Mouse (Mus musculus): Measurements from ENCODE around the gene Gkap1. TPM values are rescaled to one million over a fixed set of nuclear protein-coding genes. Genes with fewer than 3 reads are reported as not detected.

Gkap1 gene
- polyA plus RNA-seq, 1 experiment from 2014 or later = 14.8 TPM

DNA sequence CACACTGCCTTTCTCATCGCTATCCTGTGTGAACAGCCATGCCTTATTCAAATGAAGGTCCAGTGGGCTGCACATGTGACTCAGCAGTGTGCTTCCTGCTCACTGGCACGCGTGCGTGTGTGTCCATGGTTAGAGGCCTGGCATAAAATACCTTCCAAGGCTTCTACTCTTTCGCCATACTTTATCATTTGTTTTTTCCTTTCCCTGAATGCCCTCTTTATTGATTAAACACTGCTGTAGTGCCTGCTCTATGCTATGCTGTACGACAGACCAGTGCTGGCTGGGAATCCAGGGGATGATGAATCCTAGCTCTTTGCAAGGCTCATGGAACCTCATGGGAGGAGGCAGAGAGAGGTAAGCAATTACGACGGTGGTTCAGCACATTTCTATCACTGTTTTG, 43.4 kb downstream of the Gkap1 start:
- Histone ChIP-seq H3K4me2 (replicated peaks; ENCODE audit: low read depth) (no peak overlapping the region), H3K4me1 (replicated peaks; ENCODE audit: control insufficient read depth, insufficient read depth) (no peaks in the 10 kb centered on the region), H3K36me3 (ENCODE audit: control insufficient read depth, insufficient read depth, low read length) (no peaks in the 10 kb centered on the region), H3K27ac (replicated peaks) (no peak overlapping the region), H3K9ac (ENCODE audit: low read length) (no peak overlapping the region), H3K4me3 (ENCODE audit: low read depth, low read length) (no peak overlapping the region), H3K27me3 (ENCODE audit: control insufficient read depth, insufficient read depth, low read length) (no peaks in the 10 kb centered on the region), H3K9me3 (ENCODE audit: control insufficient read depth, low read length) (no peaks in the 10 kb centered on the region)
- no peak for TF ChIP-seq CTCF (IDR thresholded peaks at IDR 0.05; ENCODE audit: low read depth)
- TF ChIP-seq EP300 (optimal IDR thresholded peaks at IDR 0.05) = no peak
- DNase-seq (ENCODE audit: low spot score) (no peak), ATAC-seq (ENCODE audit: low FRiP score, low TSS enrichment) (no peak)
- 85% methylated on average over 8 of the region's 8 CpGs for WGBS

DNA sequence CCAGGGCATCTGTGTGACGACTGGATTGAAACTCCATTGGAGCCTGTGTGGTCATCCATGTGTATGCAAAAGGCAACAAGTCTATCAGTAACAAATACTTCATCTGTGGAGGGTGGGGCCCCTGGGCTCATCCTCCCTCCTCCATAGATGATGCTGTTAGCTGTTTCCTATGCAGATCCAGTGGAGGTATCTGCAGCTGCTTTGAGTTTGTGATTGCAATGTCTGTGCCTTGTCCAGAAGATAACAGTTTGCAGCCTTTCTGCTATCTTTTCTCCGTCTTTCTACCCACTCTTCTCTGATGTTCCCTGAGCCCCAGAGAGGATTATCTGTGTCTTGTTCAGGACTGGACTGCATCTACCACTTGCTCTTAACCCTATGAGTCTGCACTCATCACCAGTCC, 46.9 kb downstream of the Gkap1 start:
- WGBS = 77% methylated on average over 2 of the region's 2 CpGs
- no peak for DNase-seq (ENCODE audit: low spot score)
- TF ChIP-seq CTCF (IDR thresholded peaks at IDR 0.05; ENCODE audit: low read depth) = no peak
- no peak for TF ChIP-seq EP300 (optimal IDR thresholded peaks at IDR 0.05)
- no peaks in the 10 kb centered on the region for H3K36me3 ChIP-seq (ENCODE audit: control insufficient read depth, insufficient read depth, low read length)
- H3K9me3 ChIP-seq (ENCODE audit: control insufficient read depth, low read length) = no peaks in the 10 kb centered on the region
- H3K27ac ChIP-seq (replicated peaks) = no peak overlapping the region
- H3K4me3 ChIP-seq (ENCODE audit: low read depth, low read length) = no peak overlapping the region
- ATAC-seq (ENCODE audit: low FRiP score, low TSS enrichment) = no peak
- H3K27me3 ChIP-seq (ENCODE audit: control insufficient read depth, insufficient read depth, low read length) = no peaks in the 10 kb centered on the region
- no peaks in the 10 kb centered on the region for H3K4me1 ChIP-seq (replicated peaks; ENCODE audit: control insufficient read depth, insufficient read depth)
- no peak overlapping the region for H3K4me2 ChIP-seq (replicated peaks; ENCODE audit: low read depth)
- no peak overlapping the region for H3K9ac ChIP-seq (ENCODE audit: low read length)

DNA sequence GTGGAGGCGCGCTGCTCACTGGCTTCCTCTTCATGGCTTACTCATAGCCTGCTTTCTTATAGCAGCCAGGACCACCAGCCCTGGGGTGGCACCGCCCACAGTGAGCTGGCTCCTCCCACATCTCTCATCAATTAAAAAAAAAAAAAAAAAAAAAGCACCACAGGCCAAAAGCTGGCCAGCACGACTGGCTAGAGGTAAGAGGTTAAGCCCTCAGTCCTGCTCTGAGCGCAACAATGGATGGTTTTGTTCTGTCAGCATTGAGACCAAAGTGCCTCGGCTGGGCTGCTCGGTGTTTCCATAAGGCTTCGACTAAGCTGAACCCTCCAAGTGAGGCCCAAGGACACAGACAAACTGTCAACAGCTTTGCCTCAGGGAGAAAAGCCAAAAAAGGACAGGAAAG, 49.8 kb downstream of the Gkap1 start:
- no peak overlapping the region for H3K9ac ChIP-seq (ENCODE audit: low read length)
- no peaks in the 10 kb centered on the region for H3K9me3 ChIP-seq (ENCODE audit: control insufficient read depth, low read length)
- H3K27ac ChIP-seq (replicated peaks) = no peak overlapping the region
- no peaks in the 10 kb centered on the region for H3K36me3 ChIP-seq (ENCODE audit: control insufficient read depth, insufficient read depth, low read length)
- H3K4me3 ChIP-seq (ENCODE audit: low read depth, low read length) = no peak overlapping the region
- DNase-seq (ENCODE audit: low spot score) (no peak), ATAC-seq (ENCODE audit: low FRiP score, low TSS enrichment) (no peak)
- TF ChIP-seq CTCF (IDR thresholded peaks at IDR 0.05; ENCODE audit: low read depth) = no peak
- TF ChIP-seq EP300 (optimal IDR thresholded peaks at IDR 0.05) = no peak
- no peaks in the 10 kb centered on the region for H3K4me1 ChIP-seq (replicated peaks; ENCODE audit: control insufficient read depth, insufficient read depth)
- H3K27me3 ChIP-seq (ENCODE audit: control insufficient read depth, insufficient read depth, low read length) = no peaks in the 10 kb centered on the region
- WGBS = 68% methylated on average over 8 of the region's 8 CpGs
- no peak overlapping the region for H3K4me2 ChIP-seq (replicated peaks; ENCODE audit: low read depth)

DNA sequence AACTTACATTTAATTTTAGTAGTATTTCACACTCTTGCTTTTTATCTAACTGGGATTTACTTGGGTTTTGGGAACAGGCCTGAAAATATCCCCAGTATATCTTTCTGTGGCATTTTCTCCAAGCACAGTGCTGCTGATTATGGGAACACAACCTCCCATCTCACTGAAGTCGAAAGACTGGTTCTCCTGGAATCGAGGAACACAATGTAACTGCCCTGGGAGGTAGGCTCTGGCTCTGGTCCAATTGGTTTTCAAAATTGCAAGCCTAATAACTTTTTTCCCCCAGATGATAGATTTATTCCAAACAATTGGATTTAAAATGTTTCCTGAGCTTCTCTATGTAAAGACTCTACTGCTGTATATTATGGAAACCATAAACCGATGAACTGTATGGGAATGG, 55.3 kb downstream of the Gkap1 start:
- H3K9me3 ChIP-seq (ENCODE audit: control insufficient read depth, low read length) = no peaks in the 10 kb centered on the region
- no peak overlapping the region for H3K9ac ChIP-seq (ENCODE audit: low read length)
- H3K27me3 ChIP-seq (ENCODE audit: control insufficient read depth, insufficient read depth, low read length) = no peaks in the 10 kb centered on the region
- DNase-seq (ENCODE audit: low spot score) (peak; percentile 53), ATAC-seq (ENCODE audit: low FRiP score, low TSS enrichment) (no peak)
- no peak overlapping the region for H3K4me2 ChIP-seq (replicated peaks; ENCODE audit: low read depth)
- 0 out of 2 replicates have a peak overlapping the region, but pooled peaks have one; percentile 24 for H3K27ac ChIP-seq (replicated peaks)
- no peak overlapping the region for H3K4me3 ChIP-seq (ENCODE audit: low read depth, low read length)
- no peaks in the 10 kb centered on the region for H3K4me1 ChIP-seq (replicated peaks; ENCODE audit: control insufficient read depth, insufficient read depth)
- no peak for TF ChIP-seq EP300 (optimal IDR thresholded peaks at IDR 0.05)
- no peak for TF ChIP-seq CTCF (IDR thresholded peaks at IDR 0.05; ENCODE audit: low read depth)
- no peaks in the 10 kb centered on the region for H3K36me3 ChIP-seq (ENCODE audit: control insufficient read depth, insufficient read depth, low read length)
- WGBS = 34% methylated on average over 3 of the region's 3 CpGs

DNA sequence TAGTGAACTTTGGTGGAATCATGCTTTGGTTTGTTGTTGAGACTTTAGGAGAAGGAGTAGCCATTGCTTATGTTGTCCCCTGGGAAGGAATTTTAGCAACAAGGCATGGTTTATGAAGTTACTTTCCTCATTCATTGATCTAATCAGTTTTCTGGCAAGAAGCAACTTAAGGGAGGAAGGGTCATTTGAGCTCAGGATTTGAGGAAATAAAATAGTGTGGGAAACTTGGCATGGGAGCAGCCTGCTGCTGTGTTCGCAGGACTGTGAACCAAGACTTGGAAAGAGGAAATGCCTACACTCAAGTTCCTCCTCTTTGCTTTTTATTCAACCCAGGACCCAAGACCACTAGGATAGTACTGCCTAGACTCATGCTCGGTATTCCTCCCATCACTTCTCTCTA, 58.0 kb downstream of the Gkap1 start:
- H3K27ac ChIP-seq (replicated peaks) = no peak overlapping the region
- no peaks in the 10 kb centered on the region for H3K9me3 ChIP-seq (ENCODE audit: control insufficient read depth, low read length)
- TF ChIP-seq EP300 (optimal IDR thresholded peaks at IDR 0.05) (no peak), CTCF (IDR thresholded peaks at IDR 0.05; ENCODE audit: low read depth) (no peak)
- DNase-seq (ENCODE audit: low spot score) (no peak), ATAC-seq (ENCODE audit: low FRiP score, low TSS enrichment) (no peak)
- no peaks in the 10 kb centered on the region for H3K27me3 ChIP-seq (ENCODE audit: control insufficient read depth, insufficient read depth, low read length)
- H3K4me1 ChIP-seq (replicated peaks; ENCODE audit: control insufficient read depth, insufficient read depth) = no peaks in the 10 kb centered on the region; the same call in 1 of the 2 replicates
- 89% methylated on average over 2 of the region's 2 CpGs for WGBS
- H3K4me3 ChIP-seq (ENCODE audit: low read depth, low read length) = no peak overlapping the region
- H3K4me2 ChIP-seq (replicated peaks; ENCODE audit: low read depth) = no peak overlapping the region
- no peaks in the 10 kb centered on the region for H3K36me3 ChIP-seq (ENCODE audit: control insufficient read depth, insufficient read depth, low read length)
- no peak overlapping the region for H3K9ac ChIP-seq (ENCODE audit: low read length)

DNA sequence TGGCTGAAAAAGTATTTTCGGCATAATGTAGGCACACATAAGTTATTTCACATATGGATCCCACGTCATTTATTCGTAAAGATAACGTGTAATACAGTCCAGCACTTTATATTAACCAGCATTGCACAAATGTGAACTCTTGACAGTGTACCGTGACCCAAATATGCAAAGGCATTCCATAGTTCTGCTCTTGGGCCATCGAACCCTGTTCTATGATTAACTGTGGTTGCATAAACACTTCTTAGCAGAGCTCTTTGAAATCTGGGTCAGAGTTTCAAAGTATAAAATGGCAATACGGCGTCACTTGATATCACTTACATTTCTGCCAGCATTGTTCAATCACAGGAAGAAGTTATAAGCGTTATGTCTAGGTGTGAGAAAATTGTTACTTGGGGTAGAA, 59.1 kb downstream of the Gkap1 start:
- DNase-seq (ENCODE audit: low spot score) = no peak
- peak overlapping the region; percentile 94 for H3K27ac ChIP-seq (replicated peaks)

More for the DNA sequence above, 59.1 kb downstream of the Gkap1 start:
- Histone ChIP-seq H3K27me3 (ENCODE audit: control insufficient read depth, insufficient read depth, low read length) (no peaks in the 10 kb centered on the region), H3K9ac (ENCODE audit: low read length) (peak overlapping the region; percentile 98; the same call in 1 of the 2 replicates), H3K4me1 (replicated peaks; ENCODE audit: control insufficient read depth, insufficient read depth) (no peaks in the 10 kb centered on the region; the same call in 1 of the 2 replicates), H3K36me3 (ENCODE audit: control insufficient read depth, insufficient read depth, low read length) (no peaks in the 10 kb centered on the region), H3K9me3 (ENCODE audit: control insufficient read depth, low read length) (no peaks in the 10 kb centered on the region), H3K4me2 (replicated peaks; ENCODE audit: low read depth) (peak overlapping the region; percentile 80), H3K4me3 (ENCODE audit: low read depth, low read length) (peak overlapping the region; percentile 100)
- 67% methylated on average over 9 of the region's 9 CpGs for WGBS
- TF ChIP-seq EP300 (optimal IDR thresholded peaks at IDR 0.05) (no peak), CTCF (IDR thresholded peaks at IDR 0.05; ENCODE audit: low read depth) (no peak)
- no peak for ATAC-seq (ENCODE audit: low FRiP score, low TSS enrichment)
